Mouse (Mus musculus) frontal cortex, postnatal 36 days (tissue): ENCODE data around the gene Atp8a1.

Experiments
- DNase-seq, 2 experiments: peaks; one replicate each; pipeline ENCODE4 v3.0.0; 2022; ENCODE audit warnings: low spot score in 2 of 2

Gene Atp8a1

GRCm38 (mm10) chr5:67633138-67633782, 214.0 kb downstream of the Atp8a1 start:
- DNase-seq = no peak

- DNase-seq = no peak
Measured at GRCm38 (mm10) chr5:67631261-67631660, 216.0 kb downstream of the Atp8a1 start.

GRCm38 (mm10) chr5:67629861-67630260, 217.4 kb downstream of the Atp8a1 start:
- DNase-seq = no peak

GRCm38 (mm10) chr5:67629440-67629839, 217.8 kb downstream of the Atp8a1 start:
- DNase-seq = no peak

- DNase-seq = no peak
Measured at GRCm38 (mm10) chr5:67628180-67628940, 218.9 kb downstream of the Atp8a1 start.

GRCm38 (mm10) chr5:67621230-67621629, 226.0 kb downstream of the Atp8a1 start:
- DNase-seq = no peak

GRCm38 (mm10) chr5:67609520-67609837, 237.8 kb downstream of the Atp8a1 start:
- no peak for DNase-seq

- DNase-seq = no peak
Measured at GRCm38 (mm10) chr5:67608674-67609519, 238.3 kb downstream of the Atp8a1 start.

- no peak for DNase-seq
Measured at GRCm38 (mm10) chr5:67607804-67608673, 239.2 kb downstream of the Atp8a1 start, which contains the start of gene Shisa3. Gene Shisa3, plus strand, starts transcription at chr5:67607882.

- DNase-seq = no peak
Measured at GRCm38 (mm10) chr5:67606916-67607803, 240.1 kb downstream of the Atp8a1 start.

GRCm38 (mm10) chr5:67605951-67606350, 241.3 kb downstream of the Atp8a1 start:
- no peak for DNase-seq

GRCm38 (mm10) chr5:67599935-67600334, 247.3 kb downstream of the Atp8a1 start:
- DNase-seq = no peak

GRCm38 (mm10) chr5:67595629-67596028, 251.6 kb downstream of the Atp8a1 start:
- DNase-seq = no peak

GRCm38 (mm10) chr5:67595070-67595469, 252.2 kb downstream of the Atp8a1 start:
- DNase-seq = no peak

- peak in 1 of 2 experiments; percentile 10 for DNase-seq
Measured at GRCm38 (mm10) chr5:67579725-67580633, 267.3 kb downstream of the Atp8a1 start.

- no peak for DNase-seq
Measured at GRCm38 (mm10) chr5:67575705-67576104, 271.5 kb downstream of the Atp8a1 start.

GRCm38 (mm10) chr5:67574039-67574438, 273.2 kb downstream of the Atp8a1 start:
- DNase-seq = no peak

- no peak for DNase-seq
Measured at GRCm38 (mm10) chr5:67572552-67573155, 274.6 kb downstream of the Atp8a1 start.
